Mouse (Mus musculus) thymus, adult 2 months (tissue): ENCODE measurements at regions not wholly inside any gene's neighbourhood (a gene's known extent, or its start where the extent isn't known, plus 50 kb on each side); places are given as distances from the start of the nearest gene placed in this dataset.

ENCODE experiments used
- CTCF ChIP-seq: fragments of 200-500 bp; IDR thresholded peaks from 2 replicates; pipeline ENCODE4 v1.5.1; 2012; ENCODE audit warnings: mild to moderate bottlenecking, control low read depth, low read length, moderate library complexity, borderline replicate concordance; ENCODE audit not compliant: control insufficient read depth, poor library complexity, insufficient read depth; ENCODE audit errors: extremely low read depth
- POLR2A ChIP-seq: fragments of 200-500 bp; IDR thresholded peaks from 2 replicates; pipeline ENCODE4 v1.6.1; 2012; ENCODE audit warnings: mild to moderate bottlenecking, low read length, control low read depth, moderate library complexity; ENCODE audit not compliant: control insufficient read depth, poor library complexity, insufficient read depth; ENCODE audit errors: extremely low read depth

GRCm38 (mm10) chr12:77064048-77064447, 102.0 kb upstream of the Max start:
- TF ChIP-seq POLR2A: no peak
- TF ChIP-seq CTCF: no peak
